Mouse (Mus musculus): ENCODE data around the gene Zcwpw1.

GRCm38 (mm10) chr5:137753111-137753832 lies 34.3 kb upstream of the Zcwpw1 start:
- TF ChIP-seq CTCF (IDR thresholded peaks at IDR 0.05) (no peak), EP300 (IDR thresholded peaks at IDR 0.05) (no peak)

Measured in lung, postnatal 0 days (tissue).